Mouse (Mus musculus): ENCODE measurements around the gene Usp6nl.

DNA sequence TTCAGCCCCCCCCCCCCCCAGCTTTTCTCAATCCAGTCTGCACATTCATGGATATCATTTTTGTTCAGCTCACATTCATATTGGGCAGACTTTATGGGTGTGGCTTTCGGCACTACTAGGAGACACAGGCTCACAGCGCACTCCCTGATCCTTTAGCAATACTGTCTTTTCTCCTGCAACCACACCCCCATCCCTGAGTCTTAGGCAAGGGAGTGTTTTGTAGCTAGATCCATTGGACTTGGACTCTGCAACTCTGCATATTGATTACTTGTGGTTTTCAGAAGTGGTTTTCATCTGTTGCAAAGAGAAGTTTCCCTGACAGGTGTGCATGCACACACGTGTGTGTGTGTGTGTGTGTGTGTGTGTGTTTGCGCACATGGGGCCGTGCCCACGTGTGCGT is 41.5 kb downstream of the Usp6nl start:
- no peak for TF ChIP-seq POLR2A (IDR thresholded peaks at IDR 0.05; ENCODE audit: insufficient read depth, low read depth, low read length)
- no peak for TF ChIP-seq CTCF (IDR thresholded peaks at IDR 0.05)

Measured in heart, adult 2 months (tissue).